Mouse (Mus musculus) lung, postnatal 0 days (tissue): ENCODE results near the gene Rpl41. TPM values are rescaled to one million over a fixed set of nuclear protein-coding genes. Genes with fewer than 3 reads are reported as not detected.

Source experiments
- ATAC-seq: fragments of 200-750 bp; cut with Nextera tagmentation; 2 replicates; pipeline ENCODE4 v1.8.0; 2017; ENCODE audit warnings: moderate library complexity
- DNase-seq: peaks from one replicate; pipeline ENCODE4 v3.0.0-alpha.2; 2016; ENCODE audit warnings: low spot score
- H3K27ac ChIP-seq: fragments of 300-500 bp; sonication (generic); 2 replicates; pipeline ENCODE4 v1.5.1; 2014; ENCODE audit warnings: antibody characterized with exemption, mild to moderate bottlenecking, low read length, mixed read lengths
- H3K27me3 ChIP-seq: fragments of 300-500 bp; sonication (generic); replicated peaks from 2 replicates; pipeline ENCODE4 v1.6.1; 2014; ENCODE audit warnings: low read length, mixed read lengths; ENCODE audit not compliant: insufficient read depth
- H3K36me3 ChIP-seq: fragments of 300-500 bp; sonication (generic); 2 replicates; pipeline ENCODE4 v1.6.1; 2014; ENCODE audit warnings: low read length, mixed read lengths; ENCODE audit not compliant: insufficient read depth
- H3K4me1 ChIP-seq: fragments of 300-500 bp; sonication (generic); 2 replicates; pipeline ENCODE4 v1.6.1; 2014; ENCODE audit warnings: antibody characterized with exemption, low read depth, low read length, mixed read lengths; ENCODE audit not compliant: insufficient read depth
- H3K4me2 ChIP-seq: fragments of 300-500 bp; sonication (generic); replicated peaks from 2 replicates; pipeline ENCODE4 v1.6.1; 2014; ENCODE audit warnings: low read depth, mild to moderate bottlenecking, low read length, moderate library complexity, mixed read lengths
- H3K4me3 ChIP-seq: fragments of 300-500 bp; sonication (generic); 2 replicates; pipeline ENCODE4 v1.5.1; 2014; ENCODE audit warnings: low read depth, low read length
- H3K9ac ChIP-seq: fragments of 300-500 bp; sonication (generic); replicated peaks from 2 replicates; pipeline ENCODE4 v1.6.1; 2014; ENCODE audit warnings: low read depth, mild to moderate bottlenecking
- H3K9me3 ChIP-seq: fragments of 300-500 bp; sonication (generic); 2 replicates; pipeline ENCODE4 v1.6.1; 2016; ENCODE audit warnings: low read length, mixed read lengths
- CTCF ChIP-seq: IDR thresholded peaks from 2 replicates; pipeline ENCODE4 v1.5.1; 2016; ENCODE audit warnings: antibody characterized with exemption, mild to moderate bottlenecking
- EP300 ChIP-seq: IDR thresholded peaks from 2 replicates; pipeline ENCODE4 v1.6.1; 2016; ENCODE audit warnings: antibody characterized with exemption, mild to moderate bottlenecking, control low read depth
- WGBS: fragments of 180-500 bp; shearing (Covaris S2); extraction: QIAGEN DNeasy Blood & Tissue Kit; methylation state at CpG from one replicate; pipeline ENCODE4 v1.1.7; 2014; 5-methylcytosine and 5-hydroxymethylcytosine counted together
- polyA plus RNA-seq: library from polyadenylated mRNA; unstranded; fragments of >200 nt; fragmentation: Nextera tagmentation; extraction: Ambion mirVana; gene quantifications from 2 replicates; pipeline ENCODE4 v1.2.1, GENCODE M21; 2015

Gene Rpl41
- polyA plus RNA-seq, 1 experiment from 2014 or later: 3,267 TPM

DNA sequence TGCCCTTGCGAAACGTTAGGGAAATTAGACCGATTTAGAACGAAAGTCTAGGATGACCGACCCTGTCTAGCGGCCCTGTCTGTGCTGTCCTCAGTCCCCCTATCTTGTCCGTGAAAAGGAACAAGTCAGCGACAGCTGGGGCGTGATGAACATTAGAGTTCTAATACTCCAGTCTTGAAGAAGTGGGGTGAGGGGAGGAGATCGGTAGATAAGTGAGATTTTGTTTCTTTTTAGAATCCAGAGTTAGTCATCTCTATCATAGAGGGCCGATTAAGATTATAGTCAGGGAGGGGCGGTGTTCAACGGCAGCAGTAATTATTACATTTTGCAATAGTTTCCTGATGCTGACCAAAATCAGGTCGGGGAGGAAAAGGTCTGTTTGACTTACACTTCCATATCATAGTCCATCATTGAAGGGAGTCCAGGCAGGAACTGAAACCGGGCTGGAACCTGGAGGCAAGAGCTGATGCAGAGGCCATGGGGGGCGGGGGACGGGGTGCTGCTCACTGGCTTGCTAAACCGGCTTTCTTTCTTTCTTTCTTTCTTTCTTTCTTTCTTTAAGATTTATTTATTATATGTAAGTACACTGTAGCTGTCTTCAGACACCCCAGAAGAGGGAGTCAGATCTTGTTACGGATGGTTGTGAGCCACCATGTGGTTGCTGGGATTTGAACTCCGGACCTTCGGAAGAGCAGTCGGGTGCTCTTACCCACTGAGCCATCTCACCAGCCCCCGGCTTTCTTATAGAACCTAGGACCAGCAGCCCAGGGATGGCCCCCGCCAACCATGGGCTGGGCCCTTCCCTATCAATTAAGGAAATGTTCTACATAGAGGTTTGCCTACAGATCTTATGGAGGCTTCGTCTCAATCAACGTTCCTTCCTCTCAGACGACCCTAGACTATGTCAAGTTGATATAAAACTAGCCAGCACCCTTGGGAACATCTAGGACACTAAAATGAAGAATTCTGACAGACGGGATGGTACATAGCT is 22.4 kb downstream of the Rpl41 start:
- peak; percentile 67 for DNase-seq
- TF ChIP-seq EP300: no peak
- TF ChIP-seq CTCF: no peak
- WGBS: 29% methylated on average over 28 of the region's 28 CpGs

DNA sequence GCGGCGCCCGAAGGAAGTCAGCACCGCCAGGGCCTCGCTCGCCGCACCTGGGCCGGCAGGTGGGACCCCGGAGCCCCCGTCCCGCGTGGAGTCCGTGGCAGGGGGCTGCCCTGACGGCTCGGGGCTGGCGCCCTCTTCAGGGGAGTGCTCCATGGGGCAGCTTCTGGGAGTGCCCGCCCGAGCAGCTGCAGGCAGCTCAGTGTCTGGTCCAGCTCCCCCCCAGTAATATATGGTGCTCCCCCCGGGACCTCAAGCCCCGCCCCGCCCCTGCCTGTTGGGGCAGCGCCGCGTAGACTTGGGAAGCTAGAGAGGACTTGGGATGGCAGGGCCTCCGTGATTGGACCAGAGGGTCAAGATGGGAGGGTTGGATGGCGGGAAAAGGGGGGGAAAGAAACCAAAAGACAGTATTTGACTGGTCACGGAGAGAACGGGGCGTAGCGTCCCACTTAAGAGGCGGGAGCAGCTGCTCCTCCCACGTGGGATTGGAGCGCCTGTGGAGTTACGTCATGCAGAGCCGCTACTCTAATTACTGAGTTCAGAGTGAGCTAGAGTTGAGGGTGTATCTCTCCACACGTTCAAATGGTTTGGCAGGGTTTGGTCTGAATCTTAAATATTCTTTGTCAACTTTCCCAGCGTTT is 23.3 kb downstream of the Rpl41 start, which contains the start of gene Esyt1:
TSS of gene Esyt1 (minus strand) at position 201 of the 638 bp plus-strand sequence.
- Histone ChIP-seq H3K4me3 (peak within 1 kb of the TSS; percentile 85), H3K9me3 (no peaks in the 10 kb centered on the region), H3K9ac (peak within 1 kb of the TSS; percentile 79), H3K4me1 (peaks cover 6% of the 10 kb centered on the region; the same call in 1 of the 2 replicates), H3K36me3 (no peaks in the 10 kb centered on the region; the same call in 1 of the 2 replicates), H3K27ac (peak within 1 kb of the TSS; percentile 93), H3K27me3 (no peaks in the 10 kb centered on the region), H3K4me2 (peak within 1 kb of the TSS; percentile 92)
- under 1% methylated on average over 31 of the region's 37 CpGs for WGBS
- ATAC-seq: peak; percentile 98
- TF ChIP-seq EP300 (peak; percentile 24; the same call in 1 of the 2 replicates), CTCF (peak; percentile 66)
- DNase-seq: peak; percentile 100

More for the DNA sequence above, 22.4 kb downstream of the Rpl41 start:
- no peaks in the 10 kb centered on the region for H3K9me3 ChIP-seq
- H3K27me3 ChIP-seq: no peaks in the 10 kb centered on the region
- 0 out of 2 replicates have a peak, but pooled peaks have one; percentile 13 for ATAC-seq
- peak overlapping the region; percentile 12; the same call in 1 of the 2 replicates for H3K9ac ChIP-seq
- H3K4me1 ChIP-seq: peaks cover 6% of the 10 kb centered on the region; the same call in 1 of the 2 replicates
- peak overlapping the region; percentile 85 for H3K4me3 ChIP-seq
- peak overlapping the region; percentile 70 for H3K27ac ChIP-seq
- H3K36me3 ChIP-seq: no peaks in the 10 kb centered on the region
- H3K4me2 ChIP-seq: peak overlapping the region; percentile 92

DNA sequence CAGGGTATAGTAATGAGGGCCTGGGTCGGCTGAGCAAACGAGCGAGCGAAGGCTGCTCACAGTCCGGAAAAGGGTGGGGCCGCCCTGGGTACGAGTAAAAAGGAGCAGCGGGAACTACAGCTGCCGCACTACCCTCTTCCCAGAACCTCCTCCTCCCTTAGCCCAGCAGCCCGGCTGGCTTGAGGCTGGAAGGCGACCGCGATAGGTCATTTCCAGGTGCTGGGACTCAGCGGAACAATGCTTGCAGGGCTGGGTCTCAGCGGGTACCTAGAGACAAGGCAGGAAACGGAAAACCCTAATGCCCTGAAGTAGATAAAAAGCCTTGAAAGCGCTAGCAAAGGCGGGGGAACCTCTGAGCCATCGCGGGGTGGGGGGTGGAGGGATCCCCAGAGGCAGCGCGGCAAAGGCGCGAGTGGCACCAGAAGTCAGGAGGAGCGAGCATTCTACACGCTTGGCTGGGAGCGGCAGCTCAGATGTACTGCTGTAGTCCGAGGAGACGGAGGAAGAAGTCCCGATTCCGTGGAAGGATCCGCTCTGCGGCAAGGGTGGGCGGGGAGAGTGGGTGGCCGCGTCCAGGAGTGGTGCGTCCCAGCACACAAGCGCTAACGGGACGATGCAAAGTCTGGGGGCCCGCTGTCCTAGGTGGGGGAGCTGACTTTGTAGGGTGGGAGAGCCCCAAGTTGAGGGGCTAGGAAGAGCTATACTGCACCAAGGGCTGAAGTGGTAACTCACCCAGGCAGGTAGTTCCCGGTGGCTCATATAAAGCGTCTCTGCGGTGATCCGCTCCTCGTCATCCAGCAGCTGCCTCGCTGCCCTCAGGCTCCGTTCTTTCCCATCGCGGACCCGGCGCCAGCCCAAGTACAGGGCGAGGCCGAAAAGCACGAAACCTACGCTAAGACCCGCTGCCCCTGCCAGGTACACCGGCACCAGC is 24.1 kb downstream of the Rpl41 start:
- Histone ChIP-seq H3K27ac (peak overlapping the region; percentile 93), H3K36me3 (peaks cover 6% of the 10 kb centered on the region; the same call in 1 of the 2 replicates), H3K4me1 (peaks cover 6% of the 10 kb centered on the region; the same call in 1 of the 2 replicates), H3K9me3 (no peaks in the 10 kb centered on the region), H3K27me3 (no peaks in the 10 kb centered on the region), H3K9ac (peak overlapping the region; percentile 79), H3K4me3 (peak overlapping the region; percentile 85), H3K4me2 (peak overlapping the region; percentile 92)
- WGBS: 2% methylated on average over 58 of the region's 58 CpGs
- peak; percentile 77 for DNase-seq
- TF ChIP-seq CTCF (no peak), EP300 (no peak)
- peak; percentile 24 for ATAC-seq

DNA sequence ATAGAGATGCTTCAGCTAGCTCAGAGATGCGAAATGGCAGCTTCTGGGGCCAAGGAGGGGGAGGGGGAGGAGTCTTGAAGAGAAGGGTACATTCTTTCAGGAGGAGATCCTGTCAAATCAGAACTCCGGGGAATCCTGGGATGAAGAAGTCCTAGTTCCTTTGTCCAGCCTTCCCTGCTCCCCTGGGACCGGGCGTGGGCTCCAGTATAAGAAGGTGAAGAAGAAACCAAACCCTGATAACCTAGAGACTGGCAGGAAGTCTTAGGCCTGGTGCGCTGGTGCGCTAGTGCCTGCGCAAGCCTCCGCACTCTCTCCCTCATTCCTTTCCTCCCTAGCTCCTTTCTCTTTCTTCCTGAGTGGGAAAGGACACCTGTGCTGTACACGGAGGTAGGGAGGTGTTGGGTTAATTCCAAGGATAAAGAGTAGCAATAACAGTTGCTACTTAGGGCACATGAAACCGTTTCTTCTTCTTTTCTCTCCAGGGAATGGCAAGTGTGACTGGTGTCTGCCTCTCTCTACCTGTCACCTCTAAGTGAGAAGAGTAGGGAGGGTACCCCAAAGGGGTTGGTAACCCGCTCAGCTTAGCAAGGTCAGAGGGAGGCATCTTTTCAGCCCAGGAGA is 24.9 kb downstream of the Rpl41 start:
- H3K4me3 ChIP-seq: peak overlapping the region; percentile 85
- H3K4me1 ChIP-seq: peaks cover 6% of the 10 kb centered on the region; the same call in 1 of the 2 replicates
- WGBS: 22% methylated on average over 11 of the region's 11 CpGs
- peak overlapping the region; percentile 92 for H3K4me2 ChIP-seq
- H3K27ac ChIP-seq: peak overlapping the region; percentile 93; the same call in 1 of the 2 replicates
- H3K27me3 ChIP-seq: no peaks in the 10 kb centered on the region
- DNase-seq (no peak), ATAC-seq (no peak)
- peak overlapping the region; percentile 79 for H3K9ac ChIP-seq
- no peaks in the 10 kb centered on the region for H3K9me3 ChIP-seq
- H3K36me3 ChIP-seq: peaks cover 8% of the 10 kb centered on the region; the same call in 1 of the 2 replicates
- no peak for TF ChIP-seq CTCF
- TF ChIP-seq EP300: no peak

DNA sequence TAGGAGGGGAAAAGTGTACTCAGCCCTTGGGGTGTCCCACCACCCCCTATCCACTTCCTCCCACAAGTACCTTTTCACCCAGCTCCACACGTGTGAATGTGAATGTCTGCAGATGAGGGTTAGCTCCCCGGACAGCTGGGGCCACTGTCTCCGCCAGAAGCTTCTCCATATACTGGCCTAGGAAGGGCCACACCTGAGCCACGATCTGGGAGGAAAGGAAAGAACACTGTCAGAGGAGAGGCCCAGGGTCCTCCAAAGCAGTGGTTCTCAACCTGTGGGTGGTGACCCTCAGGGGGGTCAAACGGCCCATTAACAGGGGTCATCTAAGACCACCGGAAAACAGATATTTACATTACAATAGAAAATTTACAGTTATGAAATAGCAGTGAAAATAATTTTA is 26.8 kb downstream of the Rpl41 start:
- TF ChIP-seq CTCF: no peak
- TF ChIP-seq EP300: no peak
- Histone ChIP-seq H3K27me3 (no peaks in the 10 kb centered on the region), H3K9ac (no peak overlapping the region), H3K27ac (no peak overlapping the region), H3K4me1 (peaks cover 6% of the 10 kb centered on the region; the same call in 1 of the 2 replicates), H3K4me2 (no peak overlapping the region), H3K9me3 (no peaks in the 10 kb centered on the region), H3K4me3 (no peak overlapping the region), H3K36me3 (peaks cover 15% of the 10 kb centered on the region)
- 74% methylated on average over 6 of the region's 6 CpGs for WGBS
- DNase-seq: no peak
- no peak for ATAC-seq
